In genomic region chr9:70840861-70841341, GRCm38 (mm10) we compare ENCODE assay signal across 9 mouse cellular contexts.
DNase-seq lines count a peak whose midpoint lies in the region; ATAC-seq and TF ChIP-seq lines count a peak whose summit lies in the region.
"Had no signal": no experiment of that assay in that cellular context is flagged by ENCODE, and none has a peak within 500 bp of the region (broad histone marks: within the 10 kb centered on the region; RNA-seq: fewer than 3 reads in every experiment).

No protein-coding gene starts in this region.

- peaks cover 95% of the 10 kb centered on the region for H3K4me1 ChIP-seq in megakaryocyte, embryonic 14.5 days
- H3K4me1 ChIP-seq in heart, postnatal 0 days (ENCODE audit: control insufficient read depth, insufficient read depth), result peaks cover 22% of the 10 kb centered on the region
- H3K4me1 ChIP-seq in liver, embryonic 16.5 days (ENCODE audit: control insufficient read depth, low read depth, low read length), result peaks cover 67% of the 10 kb centered on the region
- H3K4me1 ChIP-seq in stomach, embryonic 16.5 days (ENCODE audit: control insufficient read depth, insufficient read depth, low read length), result peaks cover 24% of the 10 kb centered on the region

- H3K9me3 ChIP-seq in megakaryocyte, embryonic 14.5 days, result no peaks in the 10 kb centered on the region
- no peaks in the 10 kb centered on the region for H3K9me3 ChIP-seq in heart, postnatal 0 days (replicated peaks; ENCODE audit: control insufficient read depth, low read length)
- no peaks in the 10 kb centered on the region for H3K9me3 ChIP-seq in liver, embryonic 16.5 days (replicated peaks; ENCODE audit: control insufficient read depth, low read length)
- no peaks in the 10 kb centered on the region for H3K9me3 ChIP-seq in stomach, embryonic 16.5 days (replicated peaks; ENCODE audit: control insufficient read depth, low read length)

- H3K27ac ChIP-seq in heart, postnatal 0 days (ENCODE audit: low read depth), result peak overlapping the region; percentile 63
- peak overlapping the region; percentile 91 for H3K27ac ChIP-seq in liver, embryonic 16.5 days (ENCODE audit: low read length)
- peak overlapping the region; percentile 90 for H3K27ac ChIP-seq in stomach, embryonic 16.5 days (ENCODE audit: low read length)

- TF ChIP-seq EP300 in heart, postnatal 0 days (IDR thresholded peaks at IDR 0.05; ENCODE audit: low read depth), result no peak

- peak overlapping the region; percentile 78 for H3K4me3 ChIP-seq in megakaryocyte, embryonic 14.5 days (replicated peaks)
- H3K4me3 ChIP-seq in heart, postnatal 0 days (ENCODE audit: low read depth, low read length), result no peak overlapping the region
- no peak overlapping the region for H3K4me3 ChIP-seq in liver, embryonic 16.5 days (ENCODE audit: low read depth, low read length)
- H3K4me3 ChIP-seq in stomach, embryonic 16.5 days (replicated peaks; ENCODE audit: low read length), result no peak overlapping the region

- TF ChIP-seq CTCF in heart, postnatal 0 days (IDR thresholded peaks at IDR 0.05; ENCODE audit: low read depth), result no peak

- 0 out of 2 replicates have a peak overlapping the region, but pooled peaks have one; percentile 21 for H3K4me2 ChIP-seq in heart, postnatal 0 days (ENCODE audit: low read depth, low read length)
- H3K4me2 ChIP-seq in liver, embryonic 16.5 days (ENCODE audit: low read depth, low read length), result peak overlapping the region; percentile 31; the same call in 1 of the 2 replicates
- peak overlapping the region; percentile 5 for H3K4me2 ChIP-seq in stomach, embryonic 16.5 days (ENCODE audit: low read depth, low read length)

- peak; percentile 18 for DNase-seq in heart, postnatal 0 days (ENCODE audit: low spot score)
- DNase-seq in layer of hippocampus, postnatal 10 days (ENCODE audit: low spot score in 2 of 2), result no peak
- DNase-seq in left cerebral cortex, postnatal 14 days (ENCODE audit: low spot score in 2 of 2), result no peak
- no peak for DNase-seq in thymus, postnatal 0 days (ENCODE audit: low spot score)
- DNase-seq: spleen, adult 18-20 months had no signal

- H3K36me3 ChIP-seq in megakaryocyte, embryonic 14.5 days (replicated peaks; ENCODE audit: low read length), result peaks cover 7% of the 10 kb centered on the region
- H3K36me3 ChIP-seq in heart, postnatal 0 days (replicated peaks; ENCODE audit: control insufficient read depth, insufficient read depth, low read length), result no peaks in the 10 kb centered on the region
- no peaks in the 10 kb centered on the region for H3K36me3 ChIP-seq in liver, embryonic 16.5 days (ENCODE audit: control insufficient read depth, insufficient read depth)
- no peaks in the 10 kb centered on the region for H3K36me3 ChIP-seq in stomach, embryonic 16.5 days (ENCODE audit: control insufficient read depth, insufficient read depth, low read length)

- intact Hi-C loops in left cerebral cortex, postnatal 14 days (cut with DNase I), result no loop called here

- no peak for ATAC-seq in megakaryocyte, adult 5-6 weeks (ENCODE audit: poor library complexity, severe bottlenecking)
- peak; percentile 57 for ATAC-seq in heart, postnatal 0 days (ENCODE audit: insufficient read depth, low read depth)
- peak; percentile 58 for ATAC-seq in liver, embryonic 16.5 days (ENCODE audit: low read depth)
- peak; percentile 87 for ATAC-seq in stomach, embryonic 16.5 days (ENCODE audit: insufficient read depth, low FRiP score)

- H3K27me3 ChIP-seq in megakaryocyte, embryonic 14.5 days (replicated peaks), result no peaks in the 10 kb centered on the region
- H3K27me3 ChIP-seq in heart, postnatal 0 days (ENCODE audit: control insufficient read depth, insufficient read depth, low read length), result no peaks in the 10 kb centered on the region
- H3K27me3 ChIP-seq in liver, embryonic 16.5 days (ENCODE audit: control insufficient read depth, insufficient read depth, low read depth, low read length), result no peaks in the 10 kb centered on the region
- no peaks in the 10 kb centered on the region for H3K27me3 ChIP-seq in stomach, embryonic 16.5 days (ENCODE audit: control insufficient read depth, insufficient read depth, low read length)

- 10% methylated on average over 6 of the region's 6 CpGs for WGBS in heart, postnatal 0 days
- WGBS in liver, embryonic 16.5 days (ENCODE audit: insufficient replicate concordance), result 13% methylated on average over 6 of the region's 6 CpGs
- WGBS in stomach, embryonic 16.5 days, result 11% methylated on average over 6 of the region's 6 CpGs

- H3K9ac ChIP-seq in heart, postnatal 0 days (replicated peaks; ENCODE audit: low read depth, low read length), result no peak overlapping the region; the same call in 1 of the 2 replicates
- H3K9ac ChIP-seq in liver, embryonic 16.5 days (ENCODE audit: low read depth, low read length), result peak overlapping the region; percentile 54
- peak overlapping the region; percentile 37 for H3K9ac ChIP-seq in stomach, embryonic 16.5 days (ENCODE audit: low read length)
